Mouse (Mus musculus) cerebellum, adult 9-11 months (tissue): Measurements from ENCODE around the gene Glt28d2.
A peak's percentile ranks its signal among the peaks of the same experiment; 100 is the strongest.

ENCODE experiments used
- DNase-seq: peaks from one replicate; pipeline ENCODE4 v3.0.0; 2022

The Glt28d2 gene

GRCm38 (mm10) chr3:85863996-85864395 is 23.3 kb downstream of the Glt28d2 start:
- no peak for DNase-seq

GRCm38 (mm10) chr3:85862886-85863285 is 24.4 kb downstream of the Glt28d2 start:
- DNase-seq = no peak

- DNase-seq = no peak
Observed at GRCm38 (mm10) chr3:85860996-85861395, 26.3 kb downstream of the Glt28d2 start.

- DNase-seq = no peak
Observed at GRCm38 (mm10) chr3:85859311-85859710, 28.0 kb downstream of the Glt28d2 start.

- DNase-seq = no peak
Observed at GRCm38 (mm10) chr3:85858140-85859135, 28.9 kb downstream of the Glt28d2 start.

- DNase-seq = no peak
Observed at GRCm38 (mm10) chr3:85857083-85857482, 30.2 kb downstream of the Glt28d2 start.

GRCm38 (mm10) chr3:85855947-85856346 is 31.4 kb downstream of the Glt28d2 start:
- DNase-seq = no peak

- no peak for DNase-seq
Observed at GRCm38 (mm10) chr3:85855043-85855442, 32.3 kb downstream of the Glt28d2 start.

- no peak for DNase-seq
Observed at GRCm38 (mm10) chr3:85854143-85854542, 33.2 kb downstream of the Glt28d2 start.

GRCm38 (mm10) chr3:85853715-85854114 is 33.6 kb downstream of the Glt28d2 start:
- DNase-seq = no peak

- DNase-seq = no peak
Observed at GRCm38 (mm10) chr3:85850079-85850478, 37.2 kb downstream of the Glt28d2 start.

GRCm38 (mm10) chr3:85846316-85846715 is 41.0 kb downstream of the Glt28d2 start:
- no peak for DNase-seq

GRCm38 (mm10) chr3:85845341-85845740 is 42.0 kb downstream of the Glt28d2 start:
- DNase-seq = no peak

GRCm38 (mm10) chr3:85842881-85843218 is 44.5 kb downstream of the Glt28d2 start:
- no peak for DNase-seq

- DNase-seq = no peak
Observed at GRCm38 (mm10) chr3:85842177-85842880, 45.0 kb downstream of the Glt28d2 start.

GRCm38 (mm10) chr3:85841454-85842176 is 45.7 kb downstream of the Glt28d2 start:
- DNase-seq = no peak

- no peak for DNase-seq
Observed at GRCm38 (mm10) chr3:85833627-85834026, 53.7 kb downstream of the Glt28d2 start.

GRCm38 (mm10) chr3:85832490-85833155 is 54.7 kb downstream of the Glt28d2 start:
- DNase-seq = no peak

GRCm38 (mm10) chr3:85831785-85832184 is 55.5 kb downstream of the Glt28d2 start:
- DNase-seq = no peak

- DNase-seq = peak; percentile 6
Observed at GRCm38 (mm10) chr3:85829047-85829446, 58.3 kb downstream of the Glt28d2 start.

- no peak for DNase-seq
Observed at GRCm38 (mm10) chr3:85827815-85828214, 59.5 kb downstream of the Glt28d2 start.

- no peak for DNase-seq
Observed at GRCm38 (mm10) chr3:85827283-85827682, 60.0 kb downstream of the Glt28d2 start.
